Mouse (Mus musculus) spleen, adult 2 months (tissue): ENCODE data around the gene Kctd11. TPM values are rescaled to one million over a fixed set of nuclear protein-coding genes. Genes with fewer than 3 reads are reported as not detected.

ENCODE experiments used
- DNase-seq, 2 experiments: peaks; one replicate each; pipeline versions ENCODE4 v3.0.0 to v3.0.0-alpha.2; 2012 to 2021; ENCODE audit warnings: low spot score in 2 of 2, low read depth in 1 of 2
- H3K27ac ChIP-seq: fragments of 200-500 bp; 2 replicates; pipeline ENCODE4 v1.5.1; 2012; ENCODE audit warnings: low read length, inconsistent platforms; ENCODE audit not compliant: insufficient read depth
- H3K27me3 ChIP-seq: fragments of 200-500 bp; 2 replicates; pipeline ENCODE4 v1.6.1; 2012; ENCODE audit warnings: mild to moderate bottlenecking, moderate library complexity, low read length, inconsistent platforms; ENCODE audit not compliant: control insufficient read depth, insufficient read depth
- H3K36me3 ChIP-seq: fragments of 200-500 bp; 2 replicates; pipeline ENCODE4 v1.6.1; 2012; ENCODE audit warnings: mild to moderate bottlenecking, low read length, inconsistent platforms; ENCODE audit not compliant: control insufficient read depth, insufficient read depth
- H3K4me1 ChIP-seq: fragments of 200-500 bp; 2 replicates; pipeline ENCODE4 v1.6.1; 2011; ENCODE audit warnings: inconsistent platforms; ENCODE audit not compliant: control insufficient read depth, insufficient read depth, insufficient read length
- H3K4me3 ChIP-seq: fragments of 200-500 bp; 2 replicates; pipeline ENCODE4 v1.5.1; 2011; ENCODE audit warnings: mild to moderate bottlenecking, inconsistent platforms; ENCODE audit not compliant: insufficient read depth, insufficient read length; ENCODE audit errors: extremely low read depth
- CTCF ChIP-seq: fragments of 200-500 bp; IDR thresholded peaks from 2 replicates; pipeline ENCODE4 v1.5.1; 2011; ENCODE audit warnings: mild to moderate bottlenecking, inconsistent platforms; ENCODE audit not compliant: insufficient read depth, insufficient read length, insufficient replicate concordance; ENCODE audit errors: extremely low read depth
- POLR2A ChIP-seq: fragments of 200-500 bp; IDR thresholded peaks from 2 replicates; pipeline ENCODE4 v1.6.1; 2011; ENCODE audit warnings: low read depth, low read length, inconsistent platforms
- WGBS: fragments of 180-500 bp; shearing (Covaris S2); methylation state at CpG from one replicate; pipeline ENCODE4 v1.1.7; 2018; 5-methylcytosine and 5-hydroxymethylcytosine counted together
- polyA plus RNA-seq: library from polyadenylated mRNA; depleted of rRNA; stranded (reverse); fragments of >200 nt; gene quantifications from 2 replicates; pipeline ENCODE4 v1.2.3, GENCODE M21; 2012; rRNA removed

Kctd11 gene
- polyA plus RNA-seq, 1 experiment, result 3.6 TPM

GRCm38 (mm10) chr11:69836703-69837576 lies 44.3 kb downstream of the Kctd11 start:
- WGBS, result 6% methylated on average over 49 of the region's 52 CpGs
- H3K4me3 ChIP-seq, result peak overlapping the region; percentile 76
- no peaks in the 10 kb centered on the region for H3K36me3 ChIP-seq
- peaks cover 10% of the 10 kb centered on the region for H3K4me1 ChIP-seq
- no peak overlapping the region for H3K27ac ChIP-seq
- TF ChIP-seq POLR2A (no peak), CTCF (no peak)
- peaks cover 13% of the 10 kb centered on the region for H3K27me3 ChIP-seq
- DNase-seq, result no peak

GRCm38 (mm10) chr11:69835966-69836335 lies 45.3 kb downstream of the Kctd11 start:
- H3K4me1 ChIP-seq, result peaks cover 10% of the 10 kb centered on the region
- no peak overlapping the region for H3K4me3 ChIP-seq
- no peak for DNase-seq
- 62% methylated on average over 4 of the region's 4 CpGs for WGBS
- H3K36me3 ChIP-seq, result no peaks in the 10 kb centered on the region
- no peak overlapping the region for H3K27ac ChIP-seq
- TF ChIP-seq POLR2A (no peak), CTCF (no peak)
- peaks cover 13% of the 10 kb centered on the region for H3K27me3 ChIP-seq

GRCm38 (mm10) chr11:69835326-69835965 lies 45.8 kb downstream of the Kctd11 start:
- WGBS, result 82% methylated on average over 9 of the region's 9 CpGs
- Histone ChIP-seq H3K4me3 (no peak overlapping the region), H3K27ac (no peak overlapping the region), H3K4me1 (peaks cover 10% of the 10 kb centered on the region), H3K36me3 (no peaks in the 10 kb centered on the region), H3K27me3 (peaks cover 13% of the 10 kb centered on the region)
- no peak for DNase-seq
- no peak for TF ChIP-seq POLR2A

GRCm38 (mm10) chr11:69834001-69834549 lies 47.1 kb downstream of the Kctd11 start:
- peak overlapping the region; percentile 27; the same call in 1 of the 2 replicates for H3K4me3 ChIP-seq
- H3K27me3 ChIP-seq, result peaks cover 13% of the 10 kb centered on the region
- peaks cover 10% of the 10 kb centered on the region for H3K4me1 ChIP-seq
- TF ChIP-seq POLR2A, result no peak
- no peak for TF ChIP-seq CTCF
- 9% methylated on average over 44 of the region's 48 CpGs for WGBS
- H3K36me3 ChIP-seq, result no peaks in the 10 kb centered on the region
- DNase-seq, result peak in 1 of 2 experiments; percentile 39
- no peak overlapping the region for H3K27ac ChIP-seq

- 43% methylated on average over 8 of the region's 8 CpGs for WGBS
- Histone ChIP-seq H3K27ac (no peak overlapping the region), H3K4me1 (peaks cover 10% of the 10 kb centered on the region), H3K27me3 (peaks cover 13% of the 10 kb centered on the region), H3K36me3 (no peaks in the 10 kb centered on the region), H3K4me3 (peak overlapping the region; percentile 27; the same call in 1 of the 2 replicates)
- TF ChIP-seq CTCF (no peak), POLR2A (no peak)
- no peak for DNase-seq
Observed at GRCm38 (mm10) chr11:69833554-69833953, 47.7 kb downstream of the Kctd11 start.

GRCm38 (mm10) chr11:69828832-69829231 lies 52.4 kb downstream of the Kctd11 start:
- DNase-seq, result no peak
- WGBS, result 88% methylated on average over 5 of the region's 5 CpGs

More at GRCm38 (mm10) chr11:69828832-69829231, 52.4 kb downstream of the Kctd11 start:
- Histone ChIP-seq H3K27ac (no peak overlapping the region), H3K4me3 (no peak overlapping the region), H3K36me3 (no peaks in the 10 kb centered on the region), H3K4me1 (no peaks in the 10 kb centered on the region), H3K27me3 (no peaks in the 10 kb centered on the region)
- TF ChIP-seq POLR2A (no peak), CTCF (no peak)

Other genes with a start within 250 kb of the Kctd11 start
- 40.9 and 41.6 TPM in 2 replicates for gene Fxr2, start 248.4 kb downstream of the Kctd11 start, polyA plus RNA-seq
- gene Sox15, start 226.1 kb downstream of the Kctd11 start, polyA plus RNA-seq, result 0.09 and 0.35 TPM in 2 replicates
- 63.6 and 74.2 TPM in 2 replicates for gene Mpdu1, start 218.8 kb downstream of the Kctd11 start, polyA plus RNA-seq
- 103 and 114 TPM in 2 replicates for gene Cd68, start 215.3 kb downstream of the Kctd11 start, polyA plus RNA-seq
- gene Eif4a1, start 209.0 kb downstream of the Kctd11 start, polyA plus RNA-seq, result 172 and 196 TPM in 2 replicates
- 32.6 and 36.1 TPM in 2 replicates for gene Senp3, start 199.3 kb downstream of the Kctd11 start, polyA plus RNA-seq
- gene Tnfsf13, start 195.6 kb downstream of the Kctd11 start, polyA plus RNA-seq, result 4.6 and 4.9 TPM in 2 replicates
- gene Tnfsf12, start 185.6 kb downstream of the Kctd11 start, polyA plus RNA-seq, result 23.9 and 26.6 TPM in 2 replicates
- 4.8 and 5.0 TPM in 2 replicates for gene Tnfsfm13, start 185.3 kb downstream of the Kctd11 start, polyA plus RNA-seq
- 43.8 and 45.4 TPM in 2 replicates for gene Polr2a, start 122.8 kb downstream of the Kctd11 start, polyA plus RNA-seq
- not detected in 2 replicates for gene Slc35g3, start 119.4 kb downstream of the Kctd11 start, polyA plus RNA-seq
- 28.4 and 37.0 TPM in 2 replicates for gene Zbtb4, start 115.5 kb downstream of the Kctd11 start, polyA plus RNA-seq
- gene Chrnb1, start 85.5 kb downstream of the Kctd11 start, polyA plus RNA-seq, result 7.1 and 8.4 TPM in 2 replicates
- gene Fgf11, start 79.5 kb downstream of the Kctd11 start, polyA plus RNA-seq, result 1.1 and 1.2 TPM in 2 replicates
- gene Tmem102, start 75.8 kb downstream of the Kctd11 start, polyA plus RNA-seq, result 0.23 and 0.31 TPM in 2 replicates
- gene Gm39566, start 66.1 kb downstream of the Kctd11 start, polyA plus RNA-seq, result not detected in 2 replicates
- gene Spem2, start 62.9 kb downstream of the Kctd11 start, polyA plus RNA-seq, result not detected in 2 replicates
- gene Spem1, start 59.2 kb downstream of the Kctd11 start, polyA plus RNA-seq, result not detected in 2 replicates
- gene Nlgn2, start 43.6 kb downstream of the Kctd11 start, polyA plus RNA-seq, result 9.1 and 10.2 TPM in 2 replicates
- 93.7 and 99.0 TPM in 2 replicates for gene Tmem256, start 42.9 kb downstream of the Kctd11 start, polyA plus RNA-seq
- 35.4 and 44.3 TPM in 2 replicates for gene Plscr3, start 35.0 kb downstream of the Kctd11 start, polyA plus RNA-seq
- 0.85 and 1.2 TPM in 2 replicates for gene Tnk1, start 22.7 kb downstream of the Kctd11 start, polyA plus RNA-seq
- gene Tmem95, start 3.4 kb downstream of the Kctd11 start, polyA plus RNA-seq, result not detected in 2 replicates
- gene Acap1, start 14.1 kb upstream of the Kctd11 start, polyA plus RNA-seq, result 142 and 162 TPM in 2 replicates
- 0.48 and 0.51 TPM in 2 replicates for gene 2810408A11Rik, start 19.6 kb upstream of the Kctd11 start, polyA plus RNA-seq
- 43.3 and 45.2 TPM in 2 replicates for gene Neurl4, start 19.7 kb upstream of the Kctd11 start, polyA plus RNA-seq
- 119 and 145 TPM in 2 replicates for gene Gps2, start 32.5 kb upstream of the Kctd11 start, polyA plus RNA-seq
- 219 and 257 TPM in 2 replicates for gene Eif5a, start 40.6 kb upstream of the Kctd11 start, polyA plus RNA-seq
- 0.36 TPM in 2 replicates for gene Ybx2, start 54.4 kb upstream of the Kctd11 start, polyA plus RNA-seq
- 6.1 and 6.2 TPM in 2 replicates for gene Slc2a4, start 66.8 kb upstream of the Kctd11 start, polyA plus RNA-seq
- gene Cldn7, start 83.4 kb upstream of the Kctd11 start, polyA plus RNA-seq, result 1.2 and 2.0 TPM in 2 replicates
- gene Ctdnep1, start 99.8 kb upstream of the Kctd11 start, polyA plus RNA-seq, result 75.8 and 87.9 TPM in 2 replicates
- 32.5 and 33.3 TPM in 2 replicates for gene Elp5, start 101.1 kb upstream of the Kctd11 start, polyA plus RNA-seq
- 235 and 251 TPM in 2 replicates for gene Gabarap, start 109.7 kb upstream of the Kctd11 start, polyA plus RNA-seq
- gene Phf23, start 114.4 kb upstream of the Kctd11 start, polyA plus RNA-seq, result 13.8 and 21.4 TPM in 2 replicates
- 21.4 and 22.3 TPM in 2 replicates for gene Dvl2, start 119.2 kb upstream of the Kctd11 start, polyA plus RNA-seq
- 29.5 and 37.0 TPM in 2 replicates for gene Acadvl, start 134.0 kb upstream of the Kctd11 start, polyA plus RNA-seq
- 10.3 and 13.3 TPM in 2 replicates for gene Dlg4, start 135.5 kb upstream of the Kctd11 start, polyA plus RNA-seq
- 0.09 TPM in 1 of 2 replicates, not detected in the other for gene Asgr1, start 172.7 kb upstream of the Kctd11 start, polyA plus RNA-seq
- gene Asgr2, start 211.2 kb upstream of the Kctd11 start, polyA plus RNA-seq, result 0.45 and 0.51 TPM in 2 replicates
- 0.35 and 0.50 TPM in 2 replicates for gene Mgl2, start 248.9 kb upstream of the Kctd11 start, polyA plus RNA-seq